Mouse (Mus musculus): ENCODE data around the gene Gm44973. TPM values are rescaled to one million over a fixed set of nuclear protein-coding genes. Genes with fewer than 3 reads are reported as not detected.

The Gm44973 gene
- total and polyA plus RNA-seq, 2 experiments: 0.55 TPM; not detected in 1

DNA sequence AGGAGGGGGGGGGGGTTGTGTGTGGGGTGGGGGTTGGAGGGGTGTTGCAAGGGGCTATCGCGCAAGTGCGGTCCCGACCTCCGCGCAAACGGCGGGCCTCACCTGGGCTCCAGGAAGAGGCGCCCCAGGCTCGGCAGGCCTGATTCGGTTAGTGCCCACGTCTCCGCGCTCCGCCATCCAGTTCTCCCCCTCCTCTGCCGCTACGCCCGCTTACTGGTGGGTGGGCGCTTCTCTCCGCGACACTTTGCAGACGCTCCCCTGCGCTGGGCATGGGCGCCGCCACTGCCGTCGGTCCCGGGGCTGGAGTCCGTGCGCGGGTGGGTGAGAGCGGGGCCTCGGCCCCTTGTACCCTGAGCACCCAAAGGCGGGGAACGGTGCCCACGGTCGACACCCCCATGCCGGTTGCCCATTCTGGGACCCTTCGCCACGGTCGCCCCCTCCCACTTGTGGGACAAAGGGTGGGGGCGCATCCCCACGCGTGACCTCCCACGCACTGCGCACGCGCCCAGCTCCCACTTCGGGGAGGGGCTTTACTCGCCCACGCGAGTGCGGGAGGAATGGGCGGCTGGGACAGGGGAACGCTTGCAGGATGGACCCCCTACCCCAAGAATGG, 41.5 kb downstream of the Gm44973 start:
- no peak for DNase-seq (ENCODE audit: extremely low read depth, low read depth, low spot score)
- Histone ChIP-seq H3K27me3 (ENCODE audit: control insufficient read depth, insufficient read depth, low read length) (peaks cover 22% of the 10 kb centered on the region), H3K36me3 (ENCODE audit: control insufficient read depth, insufficient read depth, low read length) (no peaks in the 10 kb centered on the region), H3K4me3 (ENCODE audit: insufficient read depth, low read depth, low read length) (no peak overlapping the region), H3K9ac (ENCODE audit: low read depth, low read length) (no peak overlapping the region), H3K4me1 (ENCODE audit: control insufficient read depth, insufficient read depth, low read length) (peaks cover 3% of the 10 kb centered on the region), H3K27ac (replicated peaks; ENCODE audit: insufficient read depth, low read depth, low read length) (no peak overlapping the region), H3K79me2 (ENCODE audit: control insufficient read depth, insufficient read depth, low read length) (no peaks in the 10 kb centered on the region)
- TF ChIP-seq POLR2A (IDR thresholded peaks at IDR 0.05; ENCODE audit: extremely low read depth, insufficient read depth, low read length): no peak
- TF ChIP-seq CTCF (IDR thresholded peaks at IDR 0.05; ENCODE audit: low read depth, low read length): no peak
- WGBS: 4% methylated on average over 52 of the region's 55 CpGs

GRCm38 (mm10) chr7:5057381-5057780, 42.1 kb downstream of the Gm44973 start:
- no peaks in the 10 kb centered on the region for H3K79me2 ChIP-seq (ENCODE audit: control insufficient read depth, insufficient read depth, low read length)
- H3K4me3 ChIP-seq (ENCODE audit: insufficient read depth, low read depth, low read length): no peak overlapping the region
- no peak overlapping the region for H3K27ac ChIP-seq (replicated peaks; ENCODE audit: insufficient read depth, low read depth, low read length)
- peaks cover 1% of the 10 kb centered on the region; the same call in 1 of the 2 replicates for H3K4me1 ChIP-seq (ENCODE audit: control insufficient read depth, insufficient read depth, low read length)
- H3K27me3 ChIP-seq (ENCODE audit: control insufficient read depth, insufficient read depth, low read length): peaks cover 22% of the 10 kb centered on the region
- H3K9ac ChIP-seq (ENCODE audit: low read depth, low read length): no peak overlapping the region
- TF ChIP-seq CTCF (IDR thresholded peaks at IDR 0.05; ENCODE audit: low read depth, low read length) (no peak), POLR2A (IDR thresholded peaks at IDR 0.05; ENCODE audit: extremely low read depth, insufficient read depth, low read length) (no peak)
- 47% methylated on average over 8 of the region's 8 CpGs for WGBS
- DNase-seq (ENCODE audit: extremely low read depth, low read depth, low spot score): no peak
- no peaks in the 10 kb centered on the region for H3K36me3 ChIP-seq (ENCODE audit: control insufficient read depth, insufficient read depth, low read length)

DNA sequence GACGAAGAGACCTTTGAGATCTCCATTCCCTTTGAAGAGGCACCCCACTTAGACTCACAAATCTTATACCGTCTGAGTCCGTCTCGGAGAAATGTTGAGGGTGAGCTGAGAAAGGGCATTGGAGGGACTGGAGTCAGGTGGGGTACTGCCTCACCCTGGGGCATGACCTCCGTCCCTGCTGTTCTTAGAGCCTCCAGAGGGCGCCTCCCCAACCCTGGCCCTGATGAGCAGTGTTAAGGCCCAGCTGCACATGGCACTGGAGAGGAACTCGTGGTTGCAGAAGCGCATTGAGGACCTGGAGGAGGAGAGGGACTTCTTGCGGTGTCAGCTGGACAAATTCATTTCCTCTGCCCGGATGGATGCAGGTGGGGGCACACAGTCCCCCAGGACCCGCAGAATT, 42.5 kb downstream of the Gm44973 start:
- TF ChIP-seq CTCF (IDR thresholded peaks at IDR 0.05; ENCODE audit: low read depth, low read length): peak; percentile 42
- TF ChIP-seq POLR2A (IDR thresholded peaks at IDR 0.05; ENCODE audit: extremely low read depth, insufficient read depth, low read length): no peak
- Histone ChIP-seq H3K9ac (ENCODE audit: low read depth, low read length) (no peak overlapping the region), H3K4me1 (ENCODE audit: control insufficient read depth, insufficient read depth, low read length) (peaks cover 1% of the 10 kb centered on the region; the same call in 1 of the 2 replicates), H3K4me3 (ENCODE audit: insufficient read depth, low read depth, low read length) (no peak overlapping the region), H3K79me2 (ENCODE audit: control insufficient read depth, insufficient read depth, low read length) (peaks cover 2% of the 10 kb centered on the region; the same call in 1 of the 2 replicates), H3K27me3 (ENCODE audit: control insufficient read depth, insufficient read depth, low read length) (peaks cover 19% of the 10 kb centered on the region), H3K27ac (replicated peaks; ENCODE audit: insufficient read depth, low read depth, low read length) (no peak overlapping the region), H3K36me3 (ENCODE audit: control insufficient read depth, insufficient read depth, low read length) (no peaks in the 10 kb centered on the region)
- DNase-seq (ENCODE audit: extremely low read depth, low read depth, low spot score): no peak
- 38% methylated on average over 11 of the region's 11 CpGs for WGBS

DNA sequence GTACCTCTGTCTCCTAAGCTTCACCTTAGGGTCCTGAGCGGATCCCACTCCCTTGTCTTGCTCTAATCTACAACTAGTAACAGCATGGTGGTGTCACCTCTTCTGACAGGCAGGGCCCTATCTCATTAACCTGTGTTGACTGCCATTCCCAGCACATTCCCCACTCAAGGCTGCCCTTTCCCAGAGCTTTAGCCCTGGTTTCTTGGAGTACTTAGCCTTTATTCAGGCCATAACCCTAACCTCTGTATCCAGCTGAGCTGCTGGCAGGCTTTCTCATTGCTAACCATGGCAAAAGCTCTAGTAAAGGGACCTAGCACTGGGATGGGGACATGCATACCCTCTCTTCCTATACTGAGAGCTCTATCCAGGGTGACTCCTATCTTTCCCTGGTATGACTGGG, 43.3 kb downstream of the Gm44973 start:
- DNase-seq (ENCODE audit: extremely low read depth, low read depth, low spot score): no peak
- H3K36me3 ChIP-seq (ENCODE audit: control insufficient read depth, insufficient read depth, low read length): no peaks in the 10 kb centered on the region
- H3K27ac ChIP-seq (replicated peaks; ENCODE audit: insufficient read depth, low read depth, low read length): no peak overlapping the region
- H3K4me3 ChIP-seq (ENCODE audit: insufficient read depth, low read depth, low read length): no peak overlapping the region
- peaks cover 6% of the 10 kb centered on the region; the same call in 1 of the 2 replicates for H3K79me2 ChIP-seq (ENCODE audit: control insufficient read depth, insufficient read depth, low read length)
- TF ChIP-seq POLR2A (IDR thresholded peaks at IDR 0.05; ENCODE audit: extremely low read depth, insufficient read depth, low read length) (no peak), CTCF (IDR thresholded peaks at IDR 0.05; ENCODE audit: low read depth, low read length) (no peak)
- no peak overlapping the region for H3K9ac ChIP-seq (ENCODE audit: low read depth, low read length)
- H3K4me1 ChIP-seq (ENCODE audit: control insufficient read depth, insufficient read depth, low read length): peaks cover 5% of the 10 kb centered on the region; the same call in 1 of the 2 replicates
- WGBS: 88% methylated on average over 1 of the region's 1 CpGs
- H3K27me3 ChIP-seq (ENCODE audit: control insufficient read depth, insufficient read depth, low read length): peaks cover 12% of the 10 kb centered on the region

- whole genome bisulfite sequencing: 86% methylated on average over 12 of the region's 12 CpGs
- Histone ChIP-seq H3K27ac (replicated peaks; ENCODE audit: insufficient read depth, low read depth, low read length) (no peak overlapping the region), H3K9ac (ENCODE audit: low read depth, low read length) (no peak overlapping the region), H3K36me3 (ENCODE audit: control insufficient read depth, insufficient read depth, low read length) (no peaks in the 10 kb centered on the region), H3K4me1 (ENCODE audit: control insufficient read depth, insufficient read depth, low read length) (peaks cover 7% of the 10 kb centered on the region), H3K4me3 (ENCODE audit: insufficient read depth, low read depth, low read length) (no peak overlapping the region), H3K79me2 (ENCODE audit: control insufficient read depth, insufficient read depth, low read length) (peaks cover 12% of the 10 kb centered on the region; the same call in 1 of the 2 replicates), H3K27me3 (ENCODE audit: control insufficient read depth, insufficient read depth, low read length) (peaks cover 5% of the 10 kb centered on the region)
- no peak for DNase-seq (ENCODE audit: extremely low read depth, low read depth, low spot score)
- TF ChIP-seq CTCF (IDR thresholded peaks at IDR 0.05; ENCODE audit: low read depth, low read length) (no peak), POLR2A (IDR thresholded peaks at IDR 0.05; ENCODE audit: extremely low read depth, insufficient read depth, low read length) (no peak)
These were observed 44.1 kb downstream of the Gm44973 start for GRCm38 (mm10) chr7:5059421-5059820.

GRCm38 (mm10) chr7:5060239-5060731, 45.0 kb downstream of the Gm44973 start:
- no peak for TF ChIP-seq POLR2A (IDR thresholded peaks at IDR 0.05; ENCODE audit: extremely low read depth, insufficient read depth, low read length)
- peak; percentile 90 for TF ChIP-seq CTCF (IDR thresholded peaks at IDR 0.05; ENCODE audit: low read depth, low read length)
- H3K36me3 ChIP-seq (ENCODE audit: control insufficient read depth, insufficient read depth, low read length): no peaks in the 10 kb centered on the region
- DNase-seq (ENCODE audit: extremely low read depth, low read depth, low spot score): peak; percentile 65
- H3K79me2 ChIP-seq (ENCODE audit: control insufficient read depth, insufficient read depth, low read length): peaks cover 16% of the 10 kb centered on the region; the same call in 1 of the 2 replicates
- H3K4me1 ChIP-seq (ENCODE audit: control insufficient read depth, insufficient read depth, low read length): peaks cover 7% of the 10 kb centered on the region
- H3K9ac ChIP-seq (ENCODE audit: low read depth, low read length): peak overlapping the region; percentile 57
- WGBS: under 1% methylated on average over 27 of the region's 27 CpGs
- H3K27ac ChIP-seq (replicated peaks; ENCODE audit: insufficient read depth, low read depth, low read length): peak overlapping the region; percentile 53
- peaks cover 5% of the 10 kb centered on the region for H3K27me3 ChIP-seq (ENCODE audit: control insufficient read depth, insufficient read depth, low read length)
- H3K4me3 ChIP-seq (ENCODE audit: insufficient read depth, low read depth, low read length): peak overlapping the region; percentile 79
